Mouse (Mus musculus) lung, postnatal 14 days (tissue): ENCODE data around the gene Arhgap19.

Experiments
- DNase-seq: peaks from one replicate; pipeline ENCODE4 v3.0.0; 2021

Arhgap19 gene

GRCm38 (mm10) chr19:41801742-41802369 is at the start of gene Arhgap19:
Arhgap19 (minus strand) TSS chr19:41802047.
- DNase-seq: peak; percentile 89

DNA sequence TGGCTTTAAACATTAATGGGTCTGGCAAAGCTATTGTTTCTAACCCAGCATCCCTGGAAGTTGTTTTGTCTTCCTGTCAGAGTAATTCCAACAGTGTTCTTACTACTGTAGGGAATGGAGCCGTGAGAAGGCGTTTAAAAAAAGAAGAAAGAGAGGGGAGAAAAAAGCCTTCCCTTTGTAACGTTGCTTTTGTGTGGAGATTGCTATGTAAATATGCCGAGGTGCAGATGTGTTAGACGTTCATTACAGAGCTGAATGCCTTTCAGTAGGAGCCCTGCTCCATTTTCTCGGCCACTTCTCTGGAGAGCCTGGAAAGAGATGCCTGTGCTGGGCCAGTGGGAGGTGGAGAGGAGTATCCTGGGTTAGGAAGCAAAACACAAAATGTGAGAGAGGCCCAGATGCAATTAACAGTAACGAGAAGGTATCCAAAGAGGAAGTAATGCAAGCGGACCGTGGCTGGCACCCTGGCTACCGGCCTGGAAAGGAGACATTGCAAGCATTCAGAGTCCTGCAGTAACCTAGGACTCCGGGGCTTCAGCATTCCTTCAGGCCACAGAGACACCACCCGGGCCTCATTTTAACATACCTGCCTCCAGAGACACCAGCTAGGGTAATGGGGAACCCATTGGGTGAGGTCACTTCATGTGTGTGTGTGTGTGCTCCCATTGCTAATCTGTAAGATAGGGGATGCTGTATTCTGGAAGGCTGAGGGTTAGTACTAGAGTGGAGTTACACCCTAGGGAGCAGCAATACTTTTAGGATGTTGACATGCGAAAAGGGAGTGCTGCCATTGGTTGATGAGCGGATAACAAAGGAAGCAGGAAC is 49.1 kb upstream of the Arhgap19 start:
- no peak for DNase-seq

DNA sequence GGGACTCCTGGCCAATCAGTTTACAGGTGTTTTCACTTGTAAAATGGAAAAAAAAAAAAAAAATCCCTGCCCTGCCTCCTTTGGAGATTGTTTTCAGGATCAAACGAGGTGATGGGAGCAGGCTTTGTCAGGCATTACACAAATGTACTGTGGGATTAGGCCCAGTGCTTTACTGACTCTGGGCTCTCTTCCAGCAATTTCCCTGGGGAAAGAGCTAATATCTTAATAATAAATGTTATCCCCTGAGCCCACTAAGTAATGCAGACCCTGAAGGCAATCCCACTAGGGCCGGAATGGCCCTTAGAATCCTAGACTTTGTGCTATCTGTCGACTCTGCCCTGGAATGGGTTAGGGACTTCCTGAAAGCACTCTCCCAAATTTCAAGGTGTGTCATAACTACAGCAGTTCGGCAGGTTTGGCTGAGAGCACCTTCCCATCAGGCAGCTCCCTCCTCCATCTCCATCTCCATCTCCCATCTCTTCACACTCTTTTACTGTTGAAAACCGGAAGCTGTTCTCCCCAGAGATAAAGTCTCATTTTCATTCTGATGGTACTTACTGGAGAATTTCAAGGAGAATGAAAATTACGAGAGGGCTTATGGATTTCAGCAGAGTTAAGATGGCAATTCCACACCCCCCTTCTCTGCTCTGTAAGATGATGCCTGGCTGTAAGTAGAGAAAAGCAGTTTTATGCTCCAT is 48.3 kb upstream of the Arhgap19 start:
- no peak for DNase-seq

GRCm38 (mm10) chr19:41847992-41848851 is 46.4 kb upstream of the Arhgap19 start, which contains the start of gene Frat2:
Frat2 (minus strand) TSS chr19:41848132.
- DNase-seq: peak; percentile 87

DNA sequence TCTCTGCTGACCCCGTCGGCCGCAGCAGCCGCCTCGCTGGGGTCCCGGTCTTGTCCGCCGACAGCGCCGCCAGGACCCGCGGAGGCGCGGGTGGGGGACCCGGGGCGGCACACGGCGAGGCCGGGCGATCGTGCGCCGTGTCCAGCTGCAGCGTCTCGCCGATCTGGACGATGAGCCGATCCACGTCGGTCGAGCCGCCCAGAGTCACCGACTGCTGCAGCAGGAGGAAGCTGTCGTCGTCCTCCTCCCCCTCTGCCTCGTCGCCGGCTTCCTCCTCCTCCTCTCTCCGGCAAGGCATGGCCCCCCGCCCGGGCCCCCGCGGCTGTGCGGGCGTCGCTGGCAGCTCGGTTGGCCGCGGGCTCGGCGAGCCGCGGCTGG is 45.8 kb upstream of the Arhgap19 start:
- peak; percentile 54 for DNase-seq

DNA sequence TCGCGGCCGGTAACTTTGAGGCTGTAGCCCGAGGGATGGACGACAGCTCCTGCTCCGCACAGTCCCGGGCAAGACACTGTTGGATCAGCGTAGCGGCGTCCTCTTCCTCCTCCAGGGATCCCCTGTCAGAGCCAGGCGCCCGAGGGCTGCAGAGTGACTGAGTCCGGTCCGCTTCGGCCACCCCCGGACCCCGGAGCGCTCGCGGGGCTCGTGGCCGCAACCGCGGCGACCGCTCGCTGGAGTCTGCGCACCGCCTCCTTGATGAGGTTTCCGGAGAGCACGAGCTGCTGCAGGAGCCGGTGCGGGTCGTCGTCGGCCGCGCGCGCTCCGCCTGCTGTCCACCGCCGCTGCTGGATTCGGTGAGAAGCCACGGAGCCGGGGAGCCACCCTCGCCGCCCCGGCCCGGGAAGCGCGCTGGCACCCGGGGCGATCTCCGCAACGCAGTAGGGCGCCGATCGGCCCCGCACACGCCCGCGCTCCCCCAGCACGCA is 45.3 kb upstream of the Arhgap19 start:
- DNase-seq: peak; percentile 41

GRCm38 (mm10) chr19:41846366-41847090 is 44.7 kb upstream of the Arhgap19 start:
- no peak for DNase-seq

- DNase-seq: no peak
Measured at GRCm38 (mm10) chr19:41844345-41844744, 42.5 kb upstream of the Arhgap19 start.

- no peak for DNase-seq
Measured at GRCm38 (mm10) chr19:41842706-41843105, 40.9 kb upstream of the Arhgap19 start.

DNA sequence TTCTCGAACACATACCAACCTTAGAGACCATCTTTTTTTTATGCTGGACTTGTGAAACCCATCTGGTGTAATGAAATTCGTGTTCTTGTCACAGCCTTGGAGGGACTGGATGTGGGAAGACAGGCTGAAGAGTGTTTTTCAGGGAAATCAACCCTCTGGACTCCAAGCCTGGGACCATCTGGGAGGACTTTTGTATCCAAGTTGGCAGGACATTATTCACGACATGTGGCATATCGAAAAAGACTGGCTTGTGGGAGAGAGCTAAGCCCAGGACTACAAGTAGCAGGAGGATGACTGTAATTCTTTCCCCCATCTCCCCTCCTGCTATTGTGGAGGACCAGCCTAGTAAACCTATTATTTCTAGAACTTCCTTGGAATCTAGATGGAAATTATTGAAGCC is 40.3 kb upstream of the Arhgap19 start:
- DNase-seq: no peak

DNA sequence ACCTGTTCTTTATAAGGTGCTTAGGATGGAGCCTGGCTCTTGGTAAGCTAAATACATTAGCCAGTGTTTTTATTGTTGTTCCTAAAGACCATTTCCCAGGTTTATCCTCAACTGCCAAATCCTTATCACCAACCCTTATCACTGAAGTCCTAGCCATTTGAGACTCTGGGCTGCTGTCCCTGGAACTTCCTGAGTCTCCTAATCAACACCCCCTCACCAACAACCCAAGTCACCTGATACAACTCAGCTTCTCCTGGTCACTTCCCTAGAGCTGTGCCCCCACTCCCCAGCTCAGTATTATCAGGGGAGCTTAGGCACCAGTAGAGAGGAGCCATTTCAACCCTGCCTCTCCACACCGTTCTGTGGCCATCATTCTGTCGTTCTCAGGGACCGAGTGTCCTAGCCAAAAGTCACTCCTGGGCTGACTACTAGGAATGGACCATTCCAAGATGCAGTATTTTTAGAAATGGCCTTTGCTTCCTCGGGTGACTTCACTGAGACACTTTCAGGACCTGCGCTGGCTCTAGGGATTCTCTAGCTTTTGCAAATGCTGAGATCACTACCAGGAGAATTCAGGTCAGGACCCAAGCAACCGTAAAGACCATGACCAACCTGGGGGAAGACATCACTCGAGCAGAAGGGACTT is 39.4 kb upstream of the Arhgap19 start:
- no peak for DNase-seq

- DNase-seq: no peak
Measured at GRCm38 (mm10) chr19:41839685-41840084, 37.8 kb upstream of the Arhgap19 start.

GRCm38 (mm10) chr19:41838808-41839207 is 37.0 kb upstream of the Arhgap19 start:
- no peak for DNase-seq

GRCm38 (mm10) chr19:41837917-41838261 is 36.0 kb upstream of the Arhgap19 start:
- peak; percentile 28 for DNase-seq

DNA sequence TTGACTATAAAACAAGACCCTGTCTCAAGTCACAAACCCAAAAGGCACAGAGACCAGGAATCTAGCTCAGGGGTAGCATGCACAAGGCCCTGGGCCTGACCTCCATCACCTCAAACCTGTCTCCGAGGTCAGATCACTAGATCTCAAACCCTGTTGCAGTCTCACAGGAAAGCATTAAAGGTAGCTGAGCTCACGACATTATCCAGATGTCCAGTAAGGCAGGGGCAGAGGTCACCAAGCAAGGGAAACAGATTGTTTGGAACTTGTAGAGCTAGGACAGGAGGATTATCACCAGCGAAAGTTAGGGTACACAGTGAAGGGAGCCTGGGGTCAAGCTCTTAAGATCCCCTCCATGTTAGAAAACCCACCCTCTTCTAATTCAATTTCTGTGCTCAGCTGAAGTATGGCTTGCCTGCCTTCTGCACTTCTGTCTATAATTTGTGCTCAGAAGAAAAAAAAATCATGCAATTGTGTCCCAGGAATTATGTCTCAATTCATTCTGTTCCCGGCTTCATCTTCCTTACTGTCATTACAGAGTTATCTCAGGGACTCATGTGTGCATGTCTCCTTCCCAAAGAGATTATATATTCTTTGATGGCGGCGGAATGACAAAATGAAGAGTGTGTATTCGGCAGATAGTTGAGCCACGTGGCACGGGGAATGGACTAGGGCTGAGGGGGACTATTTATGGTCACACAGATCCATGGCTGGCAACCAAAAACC is 35.5 kb upstream of the Arhgap19 start:
- DNase-seq: no peak

- DNase-seq: no peak
Measured at GRCm38 (mm10) chr19:41836719-41837118, 34.9 kb upstream of the Arhgap19 start.

- DNase-seq: peak; percentile 48
Measured at GRCm38 (mm10) chr19:41835816-41836215, 34.0 kb upstream of the Arhgap19 start.

DNA sequence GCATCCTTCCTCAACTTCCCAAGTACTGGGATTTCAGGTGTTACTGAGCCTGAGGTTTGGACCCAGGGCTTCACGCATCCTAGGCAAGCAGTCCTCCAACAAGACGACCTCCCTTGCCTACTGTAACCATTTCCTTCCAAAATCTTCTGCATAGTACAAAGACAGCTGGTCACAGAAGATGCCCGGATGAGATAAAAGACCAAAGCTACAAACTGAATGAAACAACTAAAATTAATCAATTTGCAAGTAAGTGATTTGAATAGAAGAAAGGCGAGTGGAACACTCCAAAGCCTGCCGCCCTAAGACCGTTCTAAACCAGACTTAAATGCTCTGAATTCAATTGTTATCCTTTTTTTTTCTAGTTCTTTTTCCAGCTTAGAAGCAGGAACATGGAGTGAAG is 33.6 kb upstream of the Arhgap19 start:
- DNase-seq: no peak

DNA sequence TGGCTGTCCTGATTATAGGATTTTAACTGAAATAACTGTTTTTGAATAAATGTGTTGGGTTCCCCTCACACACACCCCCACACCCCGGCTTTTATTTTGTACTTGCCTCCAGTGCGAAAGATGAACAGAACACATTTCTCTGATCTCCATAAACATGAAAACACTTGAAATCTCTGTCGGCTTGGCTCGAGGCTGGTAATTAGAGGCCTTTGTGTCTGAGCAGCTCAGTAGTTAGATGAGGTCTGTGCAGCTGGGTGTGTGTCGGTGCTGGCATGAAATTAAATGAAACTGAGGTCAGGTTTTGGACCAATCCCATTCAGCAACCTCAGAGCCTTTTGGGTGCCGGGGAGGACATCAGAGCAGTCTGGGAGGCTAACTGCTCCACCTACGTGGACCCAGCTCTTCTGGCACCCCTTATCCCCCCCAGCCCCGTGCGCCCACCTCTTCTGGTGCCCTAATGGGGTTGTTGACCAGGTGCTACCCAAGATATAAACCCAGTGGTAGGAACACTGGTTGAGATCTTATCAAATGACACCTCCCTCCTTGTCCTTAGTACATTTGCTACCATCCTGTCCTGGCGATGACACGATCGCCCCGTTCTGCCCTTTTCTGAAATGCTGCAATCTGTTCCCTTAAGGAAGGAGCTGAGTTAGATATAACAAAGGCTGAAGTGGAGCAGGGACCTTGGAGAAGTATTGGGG is 30.8 kb upstream of the Arhgap19 start:
- DNase-seq: no peak
